Mouse (Mus musculus): ENCODE data around the gene Slc12a7. TPM values are rescaled to one million over a fixed set of nuclear protein-coding genes. Genes with fewer than 3 reads are reported as not detected.
"Not testable (repeated sequence)": the region's sequence is repeated elsewhere in the genome, so short reads cannot be mapped to it uniquely, and the experiment has no call there.

The Slc12a7 gene
- polyA plus RNA-seq, 1 experiment = 16.5 TPM

- Histone ChIP-seq H3K4me3 (ENCODE audit: control insufficient read depth, low read depth, low read length) (no peak overlapping the region), H3K4me1 (ENCODE audit: control insufficient read depth, insufficient read depth, low read length) (no peaks in the 10 kb centered on the region), H3K36me3 (ENCODE audit: control insufficient read depth, insufficient read depth, low read length) (no peaks in the 10 kb centered on the region), H3K27ac (ENCODE audit: control insufficient read depth, insufficient read depth, low read depth, low read length) (no peak overlapping the region), H3K27me3 (ENCODE audit: control insufficient read depth, insufficient read depth, low read length) (no peaks in the 10 kb centered on the region)
- TF ChIP-seq CTCF (IDR thresholded peaks at IDR 0.05; ENCODE audit: control insufficient read depth, insufficient read depth, insufficient replicate concordance, low read depth, low read length) (no peak), POLR2A (IDR thresholded peaks at IDR 0.05; ENCODE audit: control insufficient read depth, low read depth, low read length) (no peak)
These were observed 39.6 kb upstream of the Slc12a7 start for GRCm38 (mm10) chr13:73693333-73693732.

- TF ChIP-seq POLR2A (IDR thresholded peaks at IDR 0.05; ENCODE audit: control insufficient read depth, low read depth, low read length) (no peak), CTCF (IDR thresholded peaks at IDR 0.05; ENCODE audit: control insufficient read depth, insufficient read depth, insufficient replicate concordance, low read depth, low read length) (no peak)
- Histone ChIP-seq H3K4me3 (ENCODE audit: control insufficient read depth, low read depth, low read length) (no peak overlapping the region), H3K36me3 (ENCODE audit: control insufficient read depth, insufficient read depth, low read length) (no peaks in the 10 kb centered on the region), H3K27me3 (ENCODE audit: control insufficient read depth, insufficient read depth, low read length) (no peaks in the 10 kb centered on the region), H3K4me1 (ENCODE audit: control insufficient read depth, insufficient read depth, low read length) (no peaks in the 10 kb centered on the region), H3K27ac (ENCODE audit: control insufficient read depth, insufficient read depth, low read depth, low read length) (no peak overlapping the region)
These were observed 37.9 kb upstream of the Slc12a7 start for GRCm38 (mm10) chr13:73694972-73695371.

- no peaks in the 10 kb centered on the region for H3K27me3 ChIP-seq (ENCODE audit: control insufficient read depth, insufficient read depth, low read length)
- no peak overlapping the region for H3K27ac ChIP-seq (ENCODE audit: control insufficient read depth, insufficient read depth, low read depth, low read length)
- TF ChIP-seq CTCF (IDR thresholded peaks at IDR 0.05; ENCODE audit: control insufficient read depth, insufficient read depth, insufficient replicate concordance, low read depth, low read length) = no peak
- no peak for TF ChIP-seq POLR2A (IDR thresholded peaks at IDR 0.05; ENCODE audit: control insufficient read depth, low read depth, low read length)
- H3K4me3 ChIP-seq (ENCODE audit: control insufficient read depth, low read depth, low read length) = no peak overlapping the region
- H3K36me3 ChIP-seq (ENCODE audit: control insufficient read depth, insufficient read depth, low read length) = no peaks in the 10 kb centered on the region
- H3K4me1 ChIP-seq (ENCODE audit: control insufficient read depth, insufficient read depth, low read length) = no peaks in the 10 kb centered on the region
These were observed 36.4 kb upstream of the Slc12a7 start for GRCm38 (mm10) chr13:73696529-73696928.

- H3K27ac ChIP-seq (ENCODE audit: control insufficient read depth, insufficient read depth, low read depth, low read length) = no peak overlapping the region
- no peak overlapping the region for H3K4me3 ChIP-seq (ENCODE audit: control insufficient read depth, low read depth, low read length)
- TF ChIP-seq POLR2A (IDR thresholded peaks at IDR 0.05; ENCODE audit: control insufficient read depth, low read depth, low read length) (no peak), CTCF (IDR thresholded peaks at IDR 0.05; ENCODE audit: control insufficient read depth, insufficient read depth, insufficient replicate concordance, low read depth, low read length) (no peak)
- no peaks in the 10 kb centered on the region for H3K36me3 ChIP-seq (ENCODE audit: control insufficient read depth, insufficient read depth, low read length)
- H3K27me3 ChIP-seq (ENCODE audit: control insufficient read depth, insufficient read depth, low read length) = no peaks in the 10 kb centered on the region
- no peaks in the 10 kb centered on the region for H3K4me1 ChIP-seq (ENCODE audit: control insufficient read depth, insufficient read depth, low read length)
These were observed 33.2 kb upstream of the Slc12a7 start for GRCm38 (mm10) chr13:73699714-73700113.

- H3K36me3 ChIP-seq (ENCODE audit: control insufficient read depth, insufficient read depth, low read length) = no peaks in the 10 kb centered on the region
- H3K27ac ChIP-seq (ENCODE audit: control insufficient read depth, insufficient read depth, low read depth, low read length) = no peak overlapping the region
- TF ChIP-seq POLR2A (IDR thresholded peaks at IDR 0.05; ENCODE audit: control insufficient read depth, low read depth, low read length) (no peak), CTCF (IDR thresholded peaks at IDR 0.05; ENCODE audit: control insufficient read depth, insufficient read depth, insufficient replicate concordance, low read depth, low read length) (no peak)
- H3K27me3 ChIP-seq (ENCODE audit: control insufficient read depth, insufficient read depth, low read length) = no peaks in the 10 kb centered on the region
- H3K4me3 ChIP-seq (ENCODE audit: control insufficient read depth, low read depth, low read length) = no peak overlapping the region
- H3K4me1 ChIP-seq (ENCODE audit: control insufficient read depth, insufficient read depth, low read length) = no peaks in the 10 kb centered on the region
These were observed 32.3 kb upstream of the Slc12a7 start for GRCm38 (mm10) chr13:73700554-73700953.

- Histone ChIP-seq H3K4me3 (ENCODE audit: control insufficient read depth, low read depth, low read length) (no peak overlapping the region), H3K27me3 (ENCODE audit: control insufficient read depth, insufficient read depth, low read length) (no peaks in the 10 kb centered on the region)
- TF ChIP-seq POLR2A (IDR thresholded peaks at IDR 0.05; ENCODE audit: control insufficient read depth, low read depth, low read length) (no peak), CTCF (IDR thresholded peaks at IDR 0.05; ENCODE audit: control insufficient read depth, insufficient read depth, insufficient replicate concordance, low read depth, low read length) (no peak)
These were observed 31.6 kb upstream of the Slc12a7 start for GRCm38 (mm10) chr13:73701161-73701883.

GRCm38 (mm10) chr13:73702776-73703175 is 30.1 kb upstream of the Slc12a7 start:
- Histone ChIP-seq H3K4me3 (ENCODE audit: control insufficient read depth, low read depth, low read length) (no peak overlapping the region), H3K4me1 (ENCODE audit: control insufficient read depth, insufficient read depth, low read length) (no peaks in the 10 kb centered on the region), H3K27ac (ENCODE audit: control insufficient read depth, insufficient read depth, low read depth, low read length) (no peak overlapping the region), H3K36me3 (ENCODE audit: control insufficient read depth, insufficient read depth, low read length) (no peaks in the 10 kb centered on the region), H3K27me3 (ENCODE audit: control insufficient read depth, insufficient read depth, low read length) (no peaks in the 10 kb centered on the region)
- TF ChIP-seq CTCF (IDR thresholded peaks at IDR 0.05; ENCODE audit: control insufficient read depth, insufficient read depth, insufficient replicate concordance, low read depth, low read length) (no peak), POLR2A (IDR thresholded peaks at IDR 0.05; ENCODE audit: control insufficient read depth, low read depth, low read length) (no peak)

More at GRCm38 (mm10) chr13:73701161-73701883, 31.6 kb upstream of the Slc12a7 start:
- Histone ChIP-seq H3K4me1 (ENCODE audit: control insufficient read depth, insufficient read depth, low read length) (no peaks in the 10 kb centered on the region), H3K27ac (ENCODE audit: control insufficient read depth, insufficient read depth, low read depth, low read length) (no peak overlapping the region), H3K36me3 (ENCODE audit: control insufficient read depth, insufficient read depth, low read length) (no peaks in the 10 kb centered on the region)

- not testable (repeated sequence) for H3K27me3 ChIP-seq (ENCODE audit: control insufficient read depth, insufficient read depth, low read length); H3K36me3 ChIP-seq (ENCODE audit: control insufficient read depth, insufficient read depth, low read length); H3K4me3 ChIP-seq (ENCODE audit: control insufficient read depth, low read depth, low read length); H3K27ac ChIP-seq (ENCODE audit: control insufficient read depth, insufficient read depth, low read depth, low read length); H3K4me1 ChIP-seq (ENCODE audit: control insufficient read depth, insufficient read depth, low read length)
These were observed 29.4 kb upstream of the Slc12a7 start for GRCm38 (mm10) chr13:73703486-73703885.

Data from testis, adult 2 months (tissue).